Mouse (Mus musculus): ENCODE results near the gene Crnkl1. TPM values are rescaled to one million over a fixed set of nuclear protein-coding genes. Genes with fewer than 3 reads are reported as not detected.

The Crnkl1 gene
- polyA plus RNA-seq (2012; ENCODE audit: low replicate concordance), result 0.55 and 18.6 TPM in 2 replicates

GRCm38 (mm10) chr2:145934339-145935231 lies at the start of gene Crnkl1, which contains the start of gene Cfap61:
TSS of gene Crnkl1 (minus strand) at chr2:145935014.
TSS of gene Cfap61 (plus strand) at chr2:145934784.

GRCm38 (mm10) chr2:145901861-145902260 lies 33.0 kb downstream of the Crnkl1 start, which contains the start of gene Naa20:
TSS of gene Naa20 (plus strand) at chr2:145902099.

Other genes starting within 250 kb of the Crnkl1 start
- gene Naa20, start 32.9 kb downstream of the Crnkl1 start, polyA plus RNA-seq (2012; ENCODE audit: low replicate concordance), result 60.3 and 150 TPM in 2 replicates
- not detected in 2 replicates for gene Cfap61, start 230 bp downstream of the Crnkl1 start, polyA plus RNA-seq (2012; ENCODE audit: low replicate concordance)